Mouse (Mus musculus) bone marrow macrophage, adult 2 months (primary cell): ENCODE results near the gene Igf1r.

Source experiments
- CTCF ChIP-seq: IDR thresholded peaks from 2 replicates; pipeline ENCODE4 v1.5.1; 2012; ENCODE audit warnings: low read depth, mild to moderate bottlenecking, low read length, moderate library complexity
- POLR2A ChIP-seq: IDR thresholded peaks from 2 replicates; pipeline ENCODE4 v1.6.1; 2012; ENCODE audit warnings: mild to moderate bottlenecking, low read depth, low read length, borderline replicate concordance

DNA sequence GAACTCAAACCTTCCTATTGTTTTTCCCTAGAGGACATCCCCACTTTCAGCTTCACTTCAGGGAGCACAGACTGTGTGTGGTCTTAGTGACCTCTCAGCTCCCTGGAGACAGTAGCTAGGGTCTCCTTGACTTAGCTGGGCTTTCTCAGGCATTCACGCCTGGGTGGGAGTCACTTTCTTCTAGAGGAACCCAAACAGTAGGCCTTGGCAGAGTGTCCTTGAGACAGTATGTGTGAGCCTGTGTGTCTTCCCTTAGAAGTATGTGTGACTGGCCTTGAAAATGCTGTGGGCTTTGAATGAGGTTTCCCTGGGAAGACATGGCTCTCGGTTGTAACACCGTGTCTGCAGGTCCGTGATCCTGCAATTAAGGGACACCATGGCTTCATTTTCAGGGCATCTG lies 71.3 kb downstream of the Igf1r start:
- no peak for TF ChIP-seq CTCF
- TF ChIP-seq POLR2A: no peak
